Comparison of ENCODE assay signal across 12 mouse cellular contexts in genomic region chr19:10426312-10426711, GRCm38 (mm10). TPM values are rescaled to one million over a fixed set of nuclear protein-coding genes. Genes with fewer than 3 reads are reported as not detected.
A peak's percentile ranks its signal among the peaks of the same experiment; 100 is the strongest.
DNase-seq lines count a peak whose midpoint lies in the region; ATAC-seq lines count a peak whose summit lies in the region.
"Had no signal": no experiment of that assay in that cellular context is flagged by ENCODE, and none has a peak within 500 bp of the region (broad histone marks: within the 10 kb centered on the region; RNA-seq: fewer than 3 reads in every experiment).

No protein-coding gene starts in this region.

- no peak overlapping the region for H3K4me2 ChIP-seq in heart, embryonic 11.5 days
- H3K4me2 ChIP-seq in midbrain, embryonic 11.5 days, result no peak overlapping the region
- H3K4me2 ChIP-seq in midbrain, embryonic 16.5 days (ENCODE audit: low read length), result no peak overlapping the region
- no peak overlapping the region for H3K4me2 ChIP-seq in hindbrain, embryonic 14.5 days (replicated peaks)
- no peak overlapping the region for H3K4me2 ChIP-seq in neural tube, embryonic 13.5 days
- H3K4me2 ChIP-seq: liver, embryonic 13.5 days had no signal

- H3K36me3 ChIP-seq in heart, embryonic 11.5 days (ENCODE audit: control insufficient read depth, insufficient read depth, low read length), result no peaks in the 10 kb centered on the region
- H3K36me3 ChIP-seq in midbrain, embryonic 11.5 days (ENCODE audit: control insufficient read depth, insufficient read depth, low read length), result no peaks in the 10 kb centered on the region
- peaks cover 2% of the 10 kb centered on the region; the same call in 1 of the 2 replicates for H3K36me3 ChIP-seq in midbrain, embryonic 16.5 days (ENCODE audit: control insufficient read depth, insufficient read depth, low read length)
- peaks cover 17% of the 10 kb centered on the region; the same call in 1 of the 2 replicates for H3K36me3 ChIP-seq in hindbrain, embryonic 14.5 days (replicated peaks; ENCODE audit: control insufficient read depth, insufficient read depth)
- no peaks in the 10 kb centered on the region for H3K36me3 ChIP-seq in neural tube, embryonic 13.5 days
- H3K36me3 ChIP-seq: liver, embryonic 13.5 days had no signal

- H3K27me3 ChIP-seq in heart, embryonic 11.5 days (ENCODE audit: control insufficient read depth, insufficient read depth, low read length), result peaks cover 61% of the 10 kb centered on the region
- H3K27me3 ChIP-seq in midbrain, embryonic 11.5 days (ENCODE audit: control insufficient read depth, insufficient read depth, low read length), result no peaks in the 10 kb centered on the region
- peaks cover 4% of the 10 kb centered on the region; the same call in 1 of the 2 replicates for H3K27me3 ChIP-seq in midbrain, embryonic 16.5 days (ENCODE audit: control insufficient read depth, insufficient read depth, low read depth, low read length)
- H3K27me3 ChIP-seq in hindbrain, embryonic 14.5 days (ENCODE audit: control insufficient read depth, insufficient read depth, low read length), result no peaks in the 10 kb centered on the region
- peaks cover 21% of the 10 kb centered on the region for H3K27me3 ChIP-seq in neural tube, embryonic 13.5 days

- DNase-seq in heart, postnatal 4 days, result no peak
- DNase-seq in midbrain, embryonic 11.5 days (ENCODE audit: low spot score, missing footprints), result no peak
- no peak for DNase-seq in hindbrain, embryonic 14.5 days (ENCODE audit: low spot score)
- DNase-seq: heart, adult 18-20 months; layer of hippocampus, postnatal 36 days; liver, embryonic 13.5 days; thymus, postnatal 25 days had no signal

- H3K4me3 ChIP-seq in heart, embryonic 11.5 days (ENCODE audit: low read depth, low read length), result no peak overlapping the region
- no peak overlapping the region for H3K4me3 ChIP-seq in midbrain, embryonic 11.5 days (ENCODE audit: low read depth, low read length)
- no peak overlapping the region for H3K4me3 ChIP-seq in midbrain, embryonic 16.5 days (ENCODE audit: low read depth, low read length)
- H3K4me3 ChIP-seq in hindbrain, embryonic 14.5 days (replicated peaks; ENCODE audit: low read length), result no peak overlapping the region
- H3K4me3 ChIP-seq in neural tube, embryonic 13.5 days, result no peak overlapping the region
- H3K4me3 ChIP-seq: liver, embryonic 13.5 days had no signal

- whole genome bisulfite sequencing in heart, embryonic 11.5 days (ENCODE audit: insufficient replicate concordance), result 41% methylated on average over 25 of the region's 25 CpGs
- 37% methylated on average over 25 of the region's 25 CpGs for WGBS in midbrain, embryonic 11.5 days
- 32% methylated on average over 25 of the region's 25 CpGs for WGBS in midbrain, embryonic 16.5 days
- 31% methylated on average over 25 of the region's 25 CpGs for WGBS in hindbrain, embryonic 14.5 days
- WGBS in neural tube, embryonic 13.5 days, result 33% methylated on average over 24 of the region's 25 CpGs

- no peak for ATAC-seq in heart, embryonic 11.5 days (replicated peaks; ENCODE audit: insufficient number of reproducible peaks, low FRiP score, low TSS enrichment)
- ATAC-seq in midbrain, embryonic 11.5 days (ENCODE audit: low FRiP score), result 0 out of 2 replicates have a peak, but pooled peaks have one; percentile 4
- no peak for ATAC-seq in midbrain, embryonic 16.5 days
- ATAC-seq in hindbrain, embryonic 14.5 days (ENCODE audit: low FRiP score), result peak; percentile 14; the same call in 1 of the 2 replicates
- ATAC-seq in neural tube, embryonic 13.5 days (ENCODE audit: low read depth), result no peak
- no peak for ATAC-seq in megakaryocyte-erythroid progenitor cell, adult 5-6 weeks (replicated peaks; ENCODE audit: low FRiP score, low TSS enrichment, poor library complexity, severe bottlenecking)

- peaks cover 20% of the 10 kb centered on the region for H3K4me1 ChIP-seq in heart, embryonic 11.5 days (ENCODE audit: control insufficient read depth, insufficient read depth, low read length)
- H3K4me1 ChIP-seq in midbrain, embryonic 11.5 days (ENCODE audit: control insufficient read depth, insufficient read depth, low read length), result peaks cover 17% of the 10 kb centered on the region
- peaks cover 9% of the 10 kb centered on the region for H3K4me1 ChIP-seq in midbrain, embryonic 16.5 days (ENCODE audit: control insufficient read depth, insufficient read depth, low read length)
- peaks cover 19% of the 10 kb centered on the region; the same call in 1 of the 2 replicates for H3K4me1 ChIP-seq in hindbrain, embryonic 14.5 days (replicated peaks; ENCODE audit: control insufficient read depth, insufficient read depth, low read length)
- H3K4me1 ChIP-seq in neural tube, embryonic 13.5 days (replicated peaks), result peaks cover 73% of the 10 kb centered on the region

- H3K27ac ChIP-seq in heart, embryonic 11.5 days (ENCODE audit: low read depth, low read length), result no peak overlapping the region
- no peak overlapping the region for H3K27ac ChIP-seq in midbrain, embryonic 11.5 days (ENCODE audit: low read depth, low read length)
- no peak overlapping the region for H3K27ac ChIP-seq in midbrain, embryonic 16.5 days (ENCODE audit: low read length)
- no peak overlapping the region for H3K27ac ChIP-seq in hindbrain, embryonic 14.5 days
- peak overlapping the region; percentile 42; the same call in 1 of the 2 replicates for H3K27ac ChIP-seq in neural tube, embryonic 13.5 days (replicated peaks)
- H3K27ac ChIP-seq: liver, embryonic 13.5 days had no signal

- 0 out of 2 replicates have a peak overlapping the region, but pooled peaks have one; percentile 16 for H3K9ac ChIP-seq in heart, embryonic 11.5 days (ENCODE audit: low read depth, low read length)
- peak overlapping the region; percentile 36 for H3K9ac ChIP-seq in midbrain, embryonic 11.5 days (ENCODE audit: low read length)
- H3K9ac ChIP-seq in midbrain, embryonic 16.5 days (ENCODE audit: low read depth, low read length), result no peak overlapping the region
- no peak overlapping the region for H3K9ac ChIP-seq in hindbrain, embryonic 14.5 days
- peak overlapping the region; percentile 45; the same call in 1 of the 2 replicates for H3K9ac ChIP-seq in neural tube, embryonic 13.5 days
- H3K9ac ChIP-seq: liver, embryonic 13.5 days had no signal

- H3K9me3 ChIP-seq in heart, embryonic 11.5 days (replicated peaks; ENCODE audit: control insufficient read depth, low read length), result no peaks in the 10 kb centered on the region
- H3K9me3 ChIP-seq in midbrain, embryonic 11.5 days (ENCODE audit: control insufficient read depth, low read length), result no peaks in the 10 kb centered on the region
- H3K9me3 ChIP-seq in midbrain, embryonic 16.5 days (replicated peaks; ENCODE audit: control insufficient read depth, low read length, poor library complexity, severe bottlenecking), result no peaks in the 10 kb centered on the region
- no peaks in the 10 kb centered on the region for H3K9me3 ChIP-seq in hindbrain, embryonic 14.5 days (ENCODE audit: control insufficient read depth, low read length)
- H3K9me3 ChIP-seq in neural tube, embryonic 13.5 days, result no peaks in the 10 kb centered on the region
- H3K9me3 ChIP-seq: liver, embryonic 13.5 days had no signal

RNA-seq across cellular contexts. Expression of gene Lrrc10b, which starts 31.0 kb away (rescaled TPM):
- polyA plus RNA-seq in heart, embryonic 11.5 days (2014; fragmentation: Nextera tagmentation; extraction: Ambion mirVana), result 0.19 TPM in 1 of 2 replicates, not detected in the other
- 1 to 10 TPM; 3.3 to 4.7 TPM for total RNA-seq in heart, postnatal 4 days (2021)
- polyA plus RNA-seq in midbrain, embryonic 11.5 days (2014; fragmentation: Nextera tagmentation; extraction: Ambion mirVana), result 0.55 and 0.59 TPM in 2 replicates
- polyA plus RNA-seq in midbrain, embryonic 16.5 days (2015; fragmentation: Nextera tagmentation; extraction: Ambion mirVana), result 1.9 and 2.0 TPM in 2 replicates
- 1.5 and 1.6 TPM in 2 replicates for polyA plus RNA-seq in hindbrain, embryonic 14.5 days (2014; fragmentation: Nextera tagmentation; extraction: Ambion mirVana)
- polyA plus RNA-seq in neural tube, embryonic 13.5 days (2015; fragmentation: Nextera tagmentation; extraction: Ambion mirVana), result 0.55 and 0.67 TPM in 2 replicates
- total RNA-seq in megakaryocyte-erythroid progenitor cell, adult 5-6 weeks (2014; fragmentation: Nextera tagmentation), result not detected in 2 replicates
- not detected in 2 replicates for total RNA-seq in megakaryocyte-erythroid progenitor cell, adult 5-6 weeks (2017)
- total RNA-seq: hematopoietic stem cell, adult 5-6 weeks had no signal

RNA-seq across cellular contexts. Expression of gene Syt7, which starts 37.4 kb away (rescaled TPM):
- 1.2 and 2.0 TPM in 2 replicates for polyA plus RNA-seq in heart, embryonic 11.5 days (2014; fragmentation: Nextera tagmentation; extraction: Ambion mirVana)
- total RNA-seq in heart, postnatal 4 days (2021), result 10 to 100 TPM; 40.8 to 44.7 TPM
- polyA plus RNA-seq in midbrain, embryonic 11.5 days (2014; fragmentation: Nextera tagmentation; extraction: Ambion mirVana), result 3.0 and 3.9 TPM in 2 replicates
- polyA plus RNA-seq in midbrain, embryonic 16.5 days (2015; fragmentation: Nextera tagmentation; extraction: Ambion mirVana), result 13.6 and 15.5 TPM in 2 replicates
- polyA plus RNA-seq in hindbrain, embryonic 14.5 days (2014; fragmentation: Nextera tagmentation; extraction: Ambion mirVana), result 12.0 and 14.0 TPM in 2 replicates
- 9.6 and 10.7 TPM in 2 replicates for polyA plus RNA-seq in neural tube, embryonic 13.5 days (2015; fragmentation: Nextera tagmentation; extraction: Ambion mirVana)
- not detected in 2 replicates for total RNA-seq in megakaryocyte-erythroid progenitor cell, adult 5-6 weeks (2014; fragmentation: Nextera tagmentation)
- not detected in 2 replicates for total RNA-seq in megakaryocyte-erythroid progenitor cell, adult 5-6 weeks (2017)
- total RNA-seq: hematopoietic stem cell, adult 5-6 weeks had no signal

RNA-seq across cellular contexts. Expression of gene Ppp1r32, which starts 56.4 kb away (rescaled TPM):
- not detected in 2 replicates for polyA plus RNA-seq in heart, embryonic 11.5 days (2014; fragmentation: Nextera tagmentation; extraction: Ambion mirVana)
- total RNA-seq in heart, postnatal 4 days (2021), result under 1 TPM; 0.52 to 0.77 TPM
- polyA plus RNA-seq in midbrain, embryonic 11.5 days (2014; fragmentation: Nextera tagmentation; extraction: Ambion mirVana), result 0.21 and 0.48 TPM in 2 replicates
- polyA plus RNA-seq in midbrain, embryonic 16.5 days (2015; fragmentation: Nextera tagmentation; extraction: Ambion mirVana), result 3.6 and 5.9 TPM in 2 replicates
- 1.9 and 2.8 TPM in 2 replicates for polyA plus RNA-seq in hindbrain, embryonic 14.5 days (2014; fragmentation: Nextera tagmentation; extraction: Ambion mirVana)
- 0.18 and 0.22 TPM in 2 replicates for polyA plus RNA-seq in neural tube, embryonic 13.5 days (2015; fragmentation: Nextera tagmentation; extraction: Ambion mirVana)
- total RNA-seq in megakaryocyte-erythroid progenitor cell, adult 5-6 weeks (2014; fragmentation: Nextera tagmentation), result 0.57 TPM in 1 of 2 replicates, not detected in the other
- not detected in 2 replicates for total RNA-seq in megakaryocyte-erythroid progenitor cell, adult 5-6 weeks (2017)
- total RNA-seq: hematopoietic stem cell, adult 5-6 weeks had no signal
- polyA plus RNA-seq: liver, embryonic 13.5 days had no signal

Comparison
In these comparisons a context has a peak if more than half of its experiments do, and no peak if none do; other contexts are left out.
1. ATAC-seq: peak in midbrain, embryonic 11.5 days (single experiment) and hindbrain, embryonic 14.5 days (single experiment); none in heart, embryonic 11.5 days (single experiment), midbrain, embryonic 16.5 days (single experiment), neural tube, embryonic 13.5 days (single experiment) and megakaryocyte-erythroid progenitor cell, adult 5-6 weeks (single experiment).
2. H3K9ac ChIP-seq: peak in heart, embryonic 11.5 days (single experiment), midbrain, embryonic 11.5 days (single experiment) and neural tube, embryonic 13.5 days (single experiment); none in midbrain, embryonic 16.5 days (single experiment) and hindbrain, embryonic 14.5 days (single experiment).